Mouse (Mus musculus) megakaryocyte-erythroid progenitor cell, adult 5 weeks (primary cell): Measurements from ENCODE around the gene Snf8. TPM values are rescaled to one million over a fixed set of nuclear protein-coding genes. Genes with fewer than 3 reads are reported as not detected.

Source experiments
- polyA plus RNA-seq: library from polyadenylated mRNA; stranded (reverse); fragments of >175 nt; gene quantifications from 2 replicates; pipeline ENCODE4 v1.2.3, GENCODE M21; 2012

Snf8 gene
- 138 and 142 TPM in 2 replicates for polyA plus RNA-seq

DNA sequence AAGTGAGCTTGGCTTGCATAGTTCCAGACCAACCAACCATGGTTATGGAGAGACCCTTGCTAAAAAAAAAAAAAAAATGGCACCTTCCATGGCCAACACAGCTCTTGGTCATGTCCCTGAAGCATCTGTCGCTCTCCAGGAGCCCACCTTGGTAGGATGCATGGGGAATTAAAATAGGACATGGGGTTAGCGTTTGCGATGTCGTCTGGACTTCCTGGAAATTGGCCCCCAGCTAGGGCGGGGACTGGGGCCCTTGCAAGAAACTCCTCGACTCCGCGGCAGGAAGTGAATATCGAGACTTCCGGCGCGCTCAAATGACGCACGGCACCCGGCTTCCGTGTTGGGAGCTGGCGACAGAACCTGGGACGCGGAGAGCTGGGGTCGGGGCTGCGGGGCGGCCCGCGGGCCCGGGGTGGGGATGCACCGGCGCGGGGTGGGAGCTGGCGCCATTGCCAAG is at the start of gene Snf8:
Gene Snf8 (plus strand): TSS at position 290 of the 457 bp plus-strand sequence.

DNA sequence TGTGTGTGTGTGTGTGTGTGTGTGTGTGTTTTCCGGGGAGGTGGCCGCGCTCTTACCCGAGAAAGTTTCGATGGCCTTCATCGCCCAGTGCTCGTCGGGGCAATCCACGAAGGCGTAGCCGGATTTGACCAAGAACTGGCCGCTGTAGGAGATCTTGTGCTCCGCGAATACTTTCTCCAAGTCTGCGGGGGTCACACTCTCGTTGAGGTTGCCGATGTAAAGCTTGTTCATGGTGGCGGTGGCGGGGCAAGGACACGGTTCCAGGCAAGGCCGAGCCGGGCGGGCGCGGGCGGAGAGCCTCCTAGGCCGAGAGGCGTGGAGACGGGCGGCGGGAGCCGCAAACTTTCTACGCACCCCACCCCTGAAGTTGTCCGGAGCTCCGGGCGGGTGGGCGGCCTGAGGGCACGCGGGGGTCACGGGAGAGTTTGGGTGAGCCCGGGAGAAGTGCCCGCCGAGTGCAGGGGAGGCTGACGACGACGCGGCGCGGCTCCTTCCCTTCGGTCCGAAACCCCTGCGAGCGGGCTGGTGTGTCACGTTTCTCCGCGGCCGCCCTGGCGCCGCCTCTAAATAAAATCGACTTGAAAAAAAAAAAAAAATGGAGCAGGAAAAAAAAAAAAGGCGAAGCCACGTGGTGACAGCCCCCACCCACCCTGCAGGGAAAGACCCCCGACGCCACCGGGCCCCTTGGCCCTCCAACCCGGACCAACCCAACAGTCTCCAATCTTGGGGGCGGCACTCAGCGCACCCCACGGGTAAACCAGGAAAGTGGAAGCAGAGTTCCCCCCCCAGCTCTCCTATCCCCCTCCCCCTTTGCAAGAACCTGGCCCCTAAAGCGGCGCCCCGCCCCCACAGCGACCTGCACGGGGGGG is 29.0 kb upstream of the Snf8 start, which contains the start of gene Igf2bp1:
Gene Igf2bp1 (minus strand): TSS at position 538 of the 869 bp plus-strand sequence.

DNA sequence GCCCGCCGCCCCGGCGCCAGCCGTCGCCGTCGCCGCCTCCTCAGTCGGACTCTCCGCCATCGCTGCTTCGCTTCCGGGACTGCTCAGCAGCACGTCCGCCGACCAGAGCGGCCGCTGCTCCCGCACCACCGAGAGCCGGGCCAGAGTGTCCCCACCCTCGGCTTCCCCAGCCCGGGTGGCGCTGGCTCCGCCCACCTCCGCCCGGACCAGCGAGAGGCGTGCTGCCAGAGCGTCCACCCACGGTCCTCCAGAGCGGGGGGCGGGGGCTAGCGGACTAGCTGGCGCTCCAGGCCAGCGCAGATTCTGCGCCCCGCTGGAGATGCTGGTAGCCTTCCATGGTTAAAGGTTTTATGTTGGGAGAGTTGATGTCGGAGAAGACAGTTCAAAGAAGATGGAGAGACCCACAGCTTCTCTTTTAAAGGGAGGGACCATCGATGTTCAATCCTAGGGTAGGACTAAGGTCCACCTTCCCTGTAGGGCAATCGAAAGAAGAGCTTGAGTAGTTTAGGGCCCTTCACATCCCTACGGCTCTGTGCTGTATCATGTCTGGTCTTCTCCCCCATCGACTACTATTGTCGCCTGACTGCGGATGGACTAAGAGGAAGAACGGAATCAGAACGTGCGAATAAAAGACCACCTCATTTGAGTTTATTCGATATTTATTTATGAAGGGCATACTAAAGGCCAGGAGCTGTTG is 30.7 kb downstream of the Snf8 start, which contains the start of gene Ube2z:
Gene Ube2z (minus strand): TSS at position 174 of the 697 bp plus-strand sequence.

GRCm38 (mm10) chr11:96075509-96076220 is 41.0 kb downstream of the Snf8 start, which contains the start of gene Atp5g1:
Gene Atp5g1 (minus strand): TSS chr11:96075670.

Other genes with a start within 250 kb of the Snf8 start
- gene Phospho1, start 210.4 kb upstream of the Snf8 start, polyA plus RNA-seq = 11.4 and 24.0 TPM in 2 replicates
- gene Gngt2, start 197.7 kb upstream of the Snf8 start, polyA plus RNA-seq = 4.6 and 6.6 TPM in 2 replicates
- gene Abi3, start 192.4 kb upstream of the Snf8 start, polyA plus RNA-seq = 21.0 and 31.8 TPM in 2 replicates
- not detected in 2 replicates for gene B4galnt2, start 120.0 kb upstream of the Snf8 start, polyA plus RNA-seq
- not detected in 2 replicates for gene Igf2bp1, start 28.9 kb upstream of the Snf8 start, polyA plus RNA-seq
- not detected in 2 replicates for gene Gip, start 10.3 kb upstream of the Snf8 start, polyA plus RNA-seq
- 21.9 and 26.1 TPM in 2 replicates for gene Ube2z, start 30.5 kb downstream of the Snf8 start, polyA plus RNA-seq
- gene Atp5g1, start 40.8 kb downstream of the Snf8 start, polyA plus RNA-seq = 308 and 326 TPM in 2 replicates
- gene Calcoco2, start 77.1 kb downstream of the Snf8 start, polyA plus RNA-seq = not detected in 2 replicates
- gene Ttll6, start 98.9 kb downstream of the Snf8 start, polyA plus RNA-seq = not detected in 2 replicates
- gene Hoxb13, start 159.4 kb downstream of the Snf8 start, polyA plus RNA-seq = not detected in 2 replicates
- gene Hoxb9, start 236.6 kb downstream of the Snf8 start, polyA plus RNA-seq = 0.02 and 0.17 TPM in 2 replicates
- gene Hoxb8, start 247.0 kb downstream of the Snf8 start, polyA plus RNA-seq = 0.03 TPM in 1 of 2 replicates, not detected in the other